Mouse (Mus musculus) right cerebral cortex, adult 18-20 months (tissue): ENCODE measurements around the gene Apopt1.
"Not testable (repeated sequence)": the region's sequence is repeated elsewhere in the genome, so short reads cannot be mapped to it uniquely, and the experiment has no call there.

Source experiments
- DNase-seq: peaks from one replicate; pipeline ENCODE4 v3.0.0; 2022; ENCODE audit warnings: mixed read lengths

Gene Apopt1

GRCm38 (mm10) chr12:111712476-111712875 lies 585 bp upstream of the Apopt1 start:
- DNase-seq: no peak

DNA sequence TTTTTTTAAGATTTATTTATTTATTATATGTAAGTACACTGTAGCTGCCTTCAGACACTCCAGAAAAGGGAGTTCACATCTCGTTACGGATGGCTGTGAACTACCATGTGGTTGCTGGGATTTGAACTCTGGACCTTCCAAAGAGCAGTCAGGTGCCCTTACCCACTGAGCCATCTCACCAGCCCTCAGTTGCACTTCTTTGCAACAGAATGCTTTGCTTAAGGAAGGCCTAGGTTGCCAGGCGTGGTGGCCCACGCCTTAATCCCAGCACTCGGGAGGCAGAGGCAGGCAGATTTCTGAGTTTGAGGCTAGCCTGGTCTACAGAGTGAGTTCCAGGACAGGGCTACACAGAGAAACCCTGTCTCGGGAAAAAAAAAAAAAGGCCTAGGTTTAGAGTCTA lies 819 bp downstream of the Apopt1 start:
- DNase-seq: not testable (repeated sequence)

DNA sequence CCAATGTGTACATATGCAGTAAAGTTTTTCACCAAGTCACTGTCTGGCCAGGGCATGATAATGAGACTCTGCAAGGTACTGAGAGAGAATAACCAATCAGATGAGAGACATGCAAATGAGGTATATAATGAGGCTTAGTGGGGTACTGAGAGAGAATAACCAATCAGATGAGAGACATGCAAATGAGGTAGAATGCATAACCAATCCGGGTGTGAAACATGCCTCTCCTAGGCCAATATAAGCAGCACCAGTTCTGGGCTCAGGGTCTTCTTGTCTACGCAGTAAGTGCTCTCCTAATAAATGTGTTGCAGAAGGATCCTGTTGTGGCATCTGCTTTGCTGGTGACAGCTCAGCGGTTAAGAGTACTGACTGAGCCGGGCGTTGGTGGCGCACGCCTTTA lies 3.4 kb downstream of the Apopt1 start:
- DNase-seq: no peak

DNA sequence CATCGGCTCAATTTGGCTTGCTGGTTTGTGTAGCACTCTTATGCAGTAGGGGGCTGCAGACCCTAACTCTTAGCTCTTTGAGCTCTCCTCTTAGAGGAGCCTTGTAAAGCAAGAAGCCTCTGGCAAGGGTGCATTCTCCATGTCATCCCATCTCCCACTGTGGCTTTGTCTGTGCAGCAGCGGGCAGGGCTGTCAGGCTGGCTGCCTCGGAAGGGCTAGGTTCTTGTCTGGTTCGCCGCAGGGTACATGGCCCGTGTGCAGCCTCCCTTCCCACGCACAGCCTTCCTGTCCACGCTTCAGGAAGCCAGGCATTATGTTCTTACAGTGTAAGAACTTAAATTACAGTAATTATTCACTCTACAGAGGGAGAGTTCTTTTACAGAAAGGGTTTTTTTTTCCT lies 5.6 kb downstream of the Apopt1 start:
- no peak for DNase-seq

DNA sequence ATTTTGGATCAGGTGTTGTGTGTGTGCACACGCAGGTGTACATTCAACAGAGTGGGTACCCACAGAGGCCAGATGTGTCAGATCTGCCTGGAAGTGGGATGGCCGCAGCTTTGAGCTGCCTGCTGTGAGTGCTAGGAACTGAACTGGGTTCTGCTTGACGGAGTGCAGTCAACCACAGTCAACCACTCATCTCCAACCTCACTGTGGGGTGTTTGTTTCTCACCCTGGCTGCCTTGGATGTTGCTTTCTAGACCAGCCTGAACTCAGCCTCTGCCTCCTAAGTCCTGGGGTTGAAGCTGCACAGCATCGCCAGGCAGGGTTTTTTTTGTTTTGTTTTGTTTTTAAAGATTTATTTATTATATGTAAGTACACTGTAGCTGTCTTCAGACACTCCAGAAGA lies 7.2 kb downstream of the Apopt1 start:
- DNase-seq: no peak

DNA sequence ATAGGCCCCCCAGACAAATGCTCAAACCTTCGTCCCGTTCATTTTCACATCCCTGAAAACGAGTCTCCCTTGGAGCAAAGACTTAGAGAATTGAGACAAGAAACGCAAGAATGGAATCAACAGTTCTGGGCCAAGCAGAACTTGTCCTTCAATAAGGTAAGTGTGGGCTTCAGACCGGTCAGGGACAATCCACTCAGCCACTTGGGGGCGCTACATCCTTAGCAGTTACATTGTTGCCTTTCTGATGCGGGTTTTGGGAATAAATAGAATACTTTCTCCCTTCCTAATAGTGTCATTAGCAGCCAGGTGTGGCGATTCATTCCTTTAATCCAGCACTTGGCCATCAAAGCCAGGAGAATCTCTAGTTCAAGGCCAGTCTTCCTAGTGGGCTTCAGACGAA lies 9.6 kb downstream of the Apopt1 start:
- no peak for DNase-seq

GRCm38 (mm10) chr12:111724638-111725337 lies 11.7 kb downstream of the Apopt1 start:
- DNase-seq: no peak

- peak; percentile 76 for DNase-seq
Observed at GRCm38 (mm10) chr12:111725338-111726121, 12.5 kb downstream of the Apopt1 start.

GRCm38 (mm10) chr12:111726122-111726463 lies 13.0 kb downstream of the Apopt1 start:
- peak; percentile 69 for DNase-seq

DNA sequence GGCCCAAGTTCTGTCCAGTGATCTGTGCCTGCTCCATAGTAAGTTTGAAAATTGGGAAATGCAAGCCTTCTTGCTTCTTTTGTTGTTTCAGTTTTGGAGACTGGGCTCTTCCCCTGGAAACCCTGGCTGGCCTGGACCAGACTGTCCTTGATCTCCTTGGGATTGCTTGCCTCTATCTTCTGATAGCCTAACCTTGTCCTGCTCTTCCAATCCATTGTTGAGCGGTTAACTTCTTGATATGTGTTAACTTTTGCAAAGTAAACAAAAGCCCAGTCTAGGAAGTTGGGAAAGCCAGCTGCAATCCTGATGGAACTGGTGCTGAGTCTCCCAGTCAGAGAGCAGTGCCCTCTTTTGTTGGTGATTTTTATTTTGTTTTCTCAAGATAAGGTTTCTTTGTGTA lies 14.9 kb downstream of the Apopt1 start:
- DNase-seq: no peak

DNA sequence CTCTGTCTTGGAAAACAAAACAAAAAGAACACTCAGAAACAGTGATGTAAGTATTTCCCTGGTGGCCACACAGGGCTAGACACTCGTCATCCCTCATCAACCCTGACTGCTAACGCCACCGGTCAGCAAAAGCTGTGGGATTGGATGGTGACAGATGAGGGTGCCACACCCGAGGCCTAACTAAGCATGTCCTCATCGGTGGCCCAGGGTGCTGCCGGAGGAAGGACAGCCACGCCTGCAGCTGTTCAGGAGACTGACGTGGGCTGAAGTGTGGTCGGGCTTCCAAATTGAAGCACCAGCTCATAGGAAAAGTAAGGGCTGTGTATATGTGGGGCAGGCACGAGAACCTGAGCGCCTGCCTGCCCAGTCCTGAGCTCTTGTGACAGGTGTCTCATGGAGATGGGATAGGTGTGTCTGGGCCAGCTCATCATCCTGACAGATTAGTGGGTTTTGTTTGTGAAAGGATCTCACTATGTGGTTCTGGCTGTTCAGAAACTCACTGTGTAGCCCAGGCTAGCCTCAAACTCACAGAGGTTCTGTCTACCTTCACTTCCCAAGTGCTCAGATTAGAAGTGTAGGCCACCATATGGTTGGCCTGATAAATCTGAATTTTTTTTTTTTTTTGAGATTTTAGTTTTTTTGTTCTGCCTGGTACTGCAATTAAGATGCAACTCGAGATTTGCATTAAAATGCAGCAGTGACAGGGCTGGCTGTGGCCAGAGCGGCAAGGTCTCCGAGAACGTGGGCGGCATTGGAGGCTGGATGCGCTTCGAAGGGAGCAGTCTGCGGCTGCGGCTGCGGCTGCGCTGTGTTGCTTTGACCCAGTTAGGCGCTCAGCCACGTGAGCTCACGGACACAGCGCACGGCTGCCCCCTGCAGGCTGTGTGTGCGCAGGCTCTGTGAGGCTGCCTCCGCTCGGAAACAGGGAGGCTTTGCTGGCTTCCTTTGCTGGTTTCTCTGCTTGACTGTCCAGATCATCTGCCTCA lies 19.1 kb downstream of the Apopt1 start:
- DNase-seq: peak; percentile 91

- no peak for DNase-seq
Observed at GRCm38 (mm10) chr12:111732921-111733320, 19.9 kb downstream of the Apopt1 start.

GRCm38 (mm10) chr12:111734912-111735311 lies 21.9 kb downstream of the Apopt1 start:
- DNase-seq: no peak

- not testable (repeated sequence) for DNase-seq
Observed at GRCm38 (mm10) chr12:111736676-111737075, 23.6 kb downstream of the Apopt1 start.

DNA sequence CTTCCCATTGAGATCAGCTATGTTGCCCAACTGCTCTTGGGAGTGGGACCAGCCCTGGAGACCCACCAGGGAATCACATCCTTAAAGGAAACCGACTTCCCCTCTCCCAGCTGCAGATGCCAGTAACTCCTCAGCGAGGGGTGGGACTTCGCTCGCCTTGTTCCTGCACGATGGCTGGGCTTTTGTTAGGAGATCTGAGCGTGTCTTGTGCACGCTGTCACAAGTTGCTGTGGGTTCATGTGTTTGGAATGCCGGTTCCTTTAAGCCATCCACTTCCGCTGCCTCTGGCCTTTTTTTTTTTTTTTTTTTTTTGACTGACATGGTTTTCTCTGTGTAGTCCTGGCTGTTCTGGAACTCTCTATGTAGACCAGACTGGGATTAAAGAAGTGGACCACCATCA lies 24.3 kb downstream of the Apopt1 start:
- no peak for DNase-seq

GRCm38 (mm10) chr12:111738754-111739153 lies 25.7 kb downstream of the Apopt1 start:
- peak; percentile 60 for DNase-seq

DNA sequence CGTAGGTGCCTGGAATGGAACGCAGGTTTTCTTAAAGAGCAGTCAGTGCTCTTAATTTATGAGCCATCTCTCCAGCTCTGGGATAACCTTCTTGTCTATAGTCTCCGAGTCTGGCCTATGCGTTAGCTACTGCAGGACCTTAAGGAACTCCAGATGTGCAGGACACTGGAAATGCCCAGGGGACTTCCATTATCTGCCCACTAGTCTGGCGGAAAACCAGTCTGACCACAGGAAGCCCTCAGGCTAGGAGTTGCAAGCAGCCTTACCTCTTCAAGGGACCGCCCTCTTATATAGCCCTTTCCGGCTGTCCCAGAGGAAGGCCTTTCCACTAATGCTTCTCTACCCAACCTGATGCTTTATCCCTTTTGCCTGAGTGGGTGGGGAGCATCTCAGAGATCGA lies 28.3 kb downstream of the Apopt1 start:
- DNase-seq: no peak

GRCm38 (mm10) chr12:111743419-111743818 lies 30.4 kb downstream of the Apopt1 start:
- DNase-seq: no peak

DNA sequence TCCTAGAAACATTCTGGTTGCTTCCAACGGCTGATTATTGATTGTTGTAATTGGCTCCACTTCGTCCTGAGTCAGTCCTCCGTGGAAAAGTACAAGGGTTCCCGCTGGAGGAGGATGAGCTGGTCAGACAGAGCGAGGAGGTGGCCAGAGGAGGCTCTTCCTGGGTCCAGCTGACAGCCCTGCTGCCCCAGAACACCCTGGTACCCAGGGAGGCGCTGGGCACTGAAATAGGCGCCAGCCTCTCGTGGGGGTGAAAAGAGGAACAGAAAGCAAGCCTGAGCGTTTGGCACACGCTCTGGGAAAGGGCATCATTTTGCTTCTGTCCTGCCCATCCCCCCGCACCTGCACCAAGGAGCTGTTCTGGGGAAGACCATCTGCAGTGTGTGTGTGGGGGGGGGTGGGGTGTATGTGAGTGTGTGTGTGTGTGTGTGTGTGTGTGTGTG lies 30.9 kb downstream of the Apopt1 start:
- no peak for DNase-seq

GRCm38 (mm10) chr12:111745274-111745673 lies 32.2 kb downstream of the Apopt1 start:
- DNase-seq: no peak

GRCm38 (mm10) chr12:111746091-111746490 lies 33.0 kb downstream of the Apopt1 start:
- no peak for DNase-seq

DNA sequence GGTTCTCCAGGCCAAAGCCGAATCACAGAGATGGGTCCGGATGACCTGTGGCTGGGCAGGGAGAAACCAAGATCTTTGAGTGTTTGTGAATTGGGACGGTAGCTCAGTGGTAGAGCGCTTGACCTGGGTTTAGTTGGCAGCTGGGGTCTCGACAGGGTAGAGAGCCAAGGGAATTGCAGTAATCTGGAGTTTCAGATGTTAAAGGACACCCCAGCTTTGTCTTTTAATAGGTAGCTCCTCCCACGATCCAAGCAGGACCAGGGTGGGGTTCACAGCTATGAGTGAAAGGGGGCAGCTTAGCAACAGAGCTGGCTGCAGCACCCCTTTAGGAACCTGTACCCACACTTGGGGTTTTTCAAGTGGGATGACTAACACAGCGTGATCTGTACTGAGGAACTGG lies 34.4 kb downstream of the Apopt1 start:
- DNase-seq: no peak

DNA sequence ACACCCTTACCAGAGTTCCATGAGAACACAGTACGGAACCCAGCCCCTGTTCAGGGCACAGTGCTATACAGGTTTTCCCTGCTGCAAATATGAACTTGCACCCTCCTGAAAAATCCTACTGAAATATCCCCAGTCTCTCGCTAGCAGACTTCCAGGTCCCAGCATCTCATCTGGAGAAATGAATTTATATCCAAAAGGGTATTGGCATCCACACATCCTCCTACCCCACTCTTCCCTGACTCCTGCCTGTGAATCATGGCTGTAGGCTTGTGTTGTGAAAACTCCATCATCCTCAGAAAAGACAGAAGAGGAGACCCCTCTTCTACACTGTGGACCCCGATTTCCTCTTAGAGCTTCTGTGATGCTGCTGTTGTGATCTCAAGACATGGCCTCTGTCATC lies 37.7 kb downstream of the Apopt1 start:
- no peak for DNase-seq
